Mouse (Mus musculus) lung, postnatal 0 days (tissue): ENCODE data around the gene Slc7a6.

Source experiments
- CTCF ChIP-seq: IDR thresholded peaks from 2 replicates; pipeline ENCODE4 v1.5.1; 2016; ENCODE audit warnings: antibody characterized with exemption, mild to moderate bottlenecking
- EP300 ChIP-seq: IDR thresholded peaks from 2 replicates; pipeline ENCODE4 v1.6.1; 2016; ENCODE audit warnings: antibody characterized with exemption, mild to moderate bottlenecking, control low read depth

- no peak for TF ChIP-seq CTCF
- no peak for TF ChIP-seq EP300
Observed at GRCm38 (mm10) chr8:106129997-106130396, 38.7 kb upstream of the Slc7a6 start.
